Mouse (Mus musculus) layer of hippocampus, postnatal 25 days (tissue): ENCODE data around the gene Hscb. TPM values are rescaled to one million over a fixed set of nuclear protein-coding genes. Genes with fewer than 3 reads are reported as not detected.

Experiments
- DNase-seq, 2 experiments: peaks; one replicate each; pipeline ENCODE4 v3.0.0; 2022; ENCODE audit warnings: mixed read lengths in 2 of 2, low spot score in 1 of 2; ENCODE audit errors: extremely low spot score in 1 of 2
- total RNA-seq, 2 experiments: library from RNA; stranded (reverse); gene quantifications; 2 replicates each; pipeline ENCODE4 v1.2.3; 2021

The Hscb gene
- total RNA-seq, 2 experiments from 2014 or later, result 10.4 to 11.1 TPM

DNA sequence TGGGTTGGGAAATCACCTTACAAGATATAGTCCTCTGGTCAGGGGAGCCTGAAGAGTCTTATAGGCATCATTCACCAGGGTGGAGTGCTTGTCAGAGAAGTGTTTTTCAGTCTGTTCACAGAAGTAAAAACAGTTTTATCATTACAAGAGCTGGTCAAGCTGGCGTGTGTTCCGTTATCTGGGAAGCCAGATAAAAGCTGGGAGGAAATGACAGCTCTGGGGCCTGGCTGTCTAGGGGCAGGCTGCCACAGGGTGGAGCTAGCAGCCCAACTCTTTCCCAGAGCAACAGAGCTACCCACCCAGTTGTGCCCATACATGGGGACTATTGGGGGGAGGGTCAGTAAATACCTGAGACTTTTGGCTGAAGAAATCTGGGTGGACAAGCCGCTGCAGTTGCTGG lies 3.6 kb downstream of the Hscb start:
- DNase-seq, result peak; percentile 30 to 51

DNA sequence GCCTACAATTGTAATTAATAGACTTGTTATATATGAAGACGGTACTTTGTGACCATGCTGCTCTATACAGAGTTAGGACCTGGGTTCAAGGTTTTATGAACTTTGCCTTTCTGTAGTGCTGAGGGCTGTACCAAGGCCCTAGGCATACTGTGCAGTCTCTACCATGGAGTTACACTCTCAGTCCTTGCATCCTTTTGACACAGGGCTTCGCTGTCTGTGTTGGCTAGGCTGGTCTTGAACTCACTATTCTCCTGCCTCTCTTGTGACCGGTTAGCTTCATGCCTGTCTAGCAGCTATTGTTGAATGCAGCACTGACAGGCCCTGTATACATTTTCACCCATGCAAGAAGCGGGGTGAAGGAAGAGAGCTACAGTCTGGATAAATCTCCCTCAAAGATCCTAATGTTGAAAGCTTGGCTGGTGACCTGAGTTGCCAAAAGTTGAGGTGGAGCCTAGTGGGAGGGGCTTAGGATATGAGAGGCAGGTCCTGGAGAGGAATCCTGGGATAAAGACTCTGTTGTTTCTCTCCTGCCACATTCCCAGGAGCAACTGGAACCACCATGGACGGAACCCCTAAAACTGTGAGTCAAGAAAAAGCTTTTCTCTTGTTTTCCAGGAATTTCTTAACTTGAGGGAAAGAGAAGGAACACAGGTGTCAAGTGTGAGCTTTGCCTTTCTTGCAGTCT lies 8.4 kb downstream of the Hscb start:
- DNase-seq, result no peak

DNA sequence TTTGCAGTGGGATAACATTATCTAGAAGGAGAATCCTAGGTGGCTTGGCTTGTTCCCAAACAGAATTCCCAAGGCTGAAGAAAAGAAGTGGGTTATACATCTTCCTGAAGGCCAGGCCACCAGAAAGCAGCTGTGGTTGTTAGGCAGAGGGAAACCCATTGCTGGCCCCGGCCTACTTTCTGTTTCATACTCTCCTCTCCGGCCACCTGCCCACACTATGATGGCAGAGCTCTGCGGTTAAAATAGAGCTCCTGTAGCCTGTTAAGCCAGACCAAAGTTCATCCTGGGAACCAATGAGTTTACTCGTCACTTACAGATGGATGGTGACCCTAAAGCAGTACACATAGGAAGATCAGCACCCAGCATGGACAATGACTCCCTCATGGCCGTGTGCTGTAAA lies 12.0 kb downstream of the Hscb start:
- no peak for DNase-seq

DNA sequence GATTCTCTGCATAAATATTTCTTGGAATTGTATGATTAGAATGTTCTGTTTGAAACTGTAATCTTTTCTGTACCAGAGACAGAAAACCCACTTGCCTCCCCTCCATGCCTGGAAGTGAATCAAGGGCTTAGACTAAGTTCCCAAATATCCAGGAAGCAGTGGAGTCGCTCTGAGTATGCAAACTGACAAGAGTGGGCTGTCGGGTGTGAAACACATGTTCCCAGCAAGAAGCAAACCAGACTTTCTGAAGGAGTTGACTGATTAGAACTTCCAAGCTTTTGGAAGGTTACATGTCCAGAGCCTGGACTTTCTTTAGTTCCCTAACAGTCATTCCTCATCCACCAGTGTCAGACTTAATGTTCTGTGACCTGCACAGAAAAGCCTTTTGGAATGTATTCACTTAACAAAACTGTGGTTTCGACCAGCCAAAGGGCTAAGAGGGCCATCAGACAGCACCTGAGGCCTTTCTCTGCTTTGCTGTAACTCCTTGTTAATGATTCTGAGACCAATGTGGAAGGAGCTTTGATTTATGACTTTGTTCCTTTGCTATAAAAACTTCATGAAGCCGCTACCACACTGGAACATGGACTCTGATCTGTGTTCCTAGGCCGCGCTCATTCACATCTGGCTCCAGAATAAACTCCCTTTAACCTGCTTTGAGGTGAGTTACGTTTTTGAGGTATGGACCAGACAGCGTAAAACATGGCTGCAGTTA lies 12.6 kb downstream of the Hscb start:
- no peak for DNase-seq

DNA sequence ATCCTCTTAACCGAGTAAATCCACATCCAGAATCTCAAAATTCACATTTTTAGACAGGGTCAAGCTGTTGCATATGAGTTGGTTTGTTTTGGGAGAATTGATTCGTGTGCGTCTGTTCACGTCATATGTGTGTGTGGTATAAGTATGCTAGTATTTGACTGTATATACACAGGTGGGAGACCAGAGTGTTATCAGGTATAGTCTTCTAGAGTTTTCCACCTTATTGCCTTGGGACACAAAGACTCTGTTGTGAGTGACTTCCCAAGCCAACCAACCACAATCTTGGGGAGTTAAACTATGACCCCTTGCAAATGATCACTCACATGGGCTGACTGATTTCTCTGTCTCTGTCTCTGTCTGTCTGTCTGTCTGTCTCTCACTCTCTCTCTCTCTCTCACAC lies 15.2 kb downstream of the Hscb start:
- DNase-seq, result no peak

DNA sequence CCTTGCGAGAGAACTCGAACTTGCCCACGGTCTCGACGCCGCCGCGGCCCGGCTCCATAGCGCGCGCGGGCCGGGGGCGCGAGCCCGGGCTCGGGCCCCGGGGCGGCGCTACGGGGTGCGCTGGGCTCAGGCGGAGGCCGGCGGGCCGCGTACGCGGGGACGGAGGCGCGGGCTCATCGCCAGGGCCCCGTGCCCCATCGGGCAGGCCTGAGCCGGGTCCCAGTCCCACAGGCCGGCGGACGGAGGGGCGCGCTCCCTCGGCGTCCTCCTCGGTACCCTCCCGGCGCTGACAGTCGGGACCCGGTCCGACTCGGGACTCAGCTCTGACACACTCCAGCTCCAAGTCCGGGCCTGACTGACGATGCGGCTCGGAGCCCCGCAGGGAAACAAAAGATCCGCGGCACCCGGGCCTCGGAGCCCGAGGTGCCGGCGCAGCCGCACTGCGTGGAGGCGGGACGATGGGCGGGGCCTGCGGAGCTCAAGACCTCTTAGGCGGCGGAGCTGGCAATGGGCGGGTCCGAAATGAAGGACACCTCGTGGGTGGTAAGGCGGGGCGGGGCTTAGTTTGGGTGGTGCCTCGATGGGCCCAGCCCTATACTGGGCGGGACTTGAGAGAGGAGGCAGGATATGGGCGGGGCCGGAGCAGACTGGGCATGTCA lies 29.8 kb downstream of the Hscb start, which contains the start of gene Ulk1:
TSS of gene Ulk1 (minus strand) at position 431 of the 659 bp plus-strand sequence.
- peak; percentile 94 to 98 for DNase-seq

DNA sequence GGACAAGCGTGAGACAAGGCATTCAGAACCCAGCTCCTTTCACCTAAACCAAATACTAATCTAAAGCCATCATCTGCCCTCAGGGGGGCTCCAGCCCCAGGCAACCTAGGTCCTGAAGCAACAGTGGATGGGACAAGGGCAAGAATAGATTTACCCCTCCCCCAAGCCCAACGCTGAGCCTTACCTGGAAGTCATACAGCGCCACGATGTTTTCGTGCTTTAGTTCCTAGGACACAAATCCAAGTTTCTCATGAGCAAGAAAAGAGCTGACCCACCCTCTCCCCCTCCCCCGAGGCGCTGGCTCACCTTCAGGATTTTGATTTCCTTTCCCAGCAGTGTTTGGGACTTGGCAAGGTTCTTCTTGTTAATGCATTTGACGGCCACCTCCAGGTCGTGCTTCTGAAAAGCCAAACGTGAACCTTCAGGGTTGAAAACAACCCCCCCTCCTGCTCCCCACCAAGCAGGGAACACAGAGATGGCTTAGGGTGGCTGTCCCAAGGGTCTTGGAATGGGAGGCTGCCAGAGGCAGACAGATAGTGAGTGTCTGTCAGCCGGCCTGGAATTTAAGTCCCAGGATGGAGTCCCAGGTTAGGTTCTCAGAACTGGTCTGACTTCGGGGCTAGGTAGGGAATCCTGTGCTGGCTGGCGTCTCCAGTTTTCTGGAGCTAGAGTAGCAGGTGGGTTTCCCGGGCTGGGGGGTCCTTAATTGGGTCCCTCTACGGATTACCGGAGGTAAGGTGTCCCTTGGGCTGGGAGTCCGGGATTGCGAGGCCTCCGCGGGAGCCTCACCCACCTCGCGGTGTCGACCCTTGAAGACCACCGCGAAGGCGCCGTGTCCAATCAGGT lies 30.5 kb downstream of the Hscb start:
- peak in 1 of 2 experiments; percentile 20 for DNase-seq

DNA sequence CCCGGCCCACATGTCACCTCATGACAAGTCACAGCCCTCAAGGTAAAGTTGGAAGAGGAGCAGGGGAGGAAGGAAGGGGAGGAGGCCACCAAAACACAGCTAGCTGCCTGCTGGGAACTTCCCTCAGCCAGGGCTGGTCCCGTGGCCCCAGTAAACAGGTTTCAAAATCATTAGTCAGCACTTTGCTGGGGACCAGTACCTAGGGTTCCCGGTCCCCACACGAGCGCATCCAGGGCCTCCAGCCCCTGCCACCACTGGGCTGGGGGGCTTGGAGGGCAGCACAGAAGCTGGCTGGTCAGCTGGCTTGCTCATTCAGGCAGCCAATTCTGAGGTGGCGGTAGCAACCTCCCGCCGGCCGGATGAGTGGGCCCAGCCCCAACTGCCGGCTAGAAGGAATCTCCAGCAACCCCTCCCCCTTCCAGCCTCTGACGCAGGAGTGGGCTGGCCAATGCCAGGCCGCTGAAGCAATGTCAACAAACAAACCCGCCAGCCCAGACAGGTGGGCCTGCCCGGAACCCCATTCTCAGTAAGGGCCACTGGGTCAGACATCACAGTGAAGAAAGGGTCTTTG lies 31.4 kb downstream of the Hscb start:
- peak; percentile 50 to 68 for DNase-seq

DNA sequence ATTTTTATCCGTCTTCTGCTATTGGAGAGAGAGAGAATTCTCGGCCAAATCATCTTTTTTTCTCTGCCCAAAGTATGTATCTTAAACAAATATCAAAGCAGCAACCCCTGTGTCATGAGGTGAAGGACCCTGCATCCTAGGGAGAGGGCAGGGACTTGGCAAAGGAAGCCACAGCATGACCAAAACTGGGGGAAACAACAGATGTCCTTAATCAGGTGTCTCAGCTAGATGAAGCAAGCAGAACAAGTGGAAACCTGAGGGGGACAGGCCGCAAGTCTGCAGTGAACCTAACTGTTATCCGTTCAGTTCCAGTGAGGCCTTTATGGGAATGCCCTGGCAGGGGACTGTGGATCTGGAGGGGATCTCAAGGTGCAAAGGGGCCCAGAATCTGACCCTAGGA lies 32.1 kb downstream of the Hscb start:
- no peak for DNase-seq

DNA sequence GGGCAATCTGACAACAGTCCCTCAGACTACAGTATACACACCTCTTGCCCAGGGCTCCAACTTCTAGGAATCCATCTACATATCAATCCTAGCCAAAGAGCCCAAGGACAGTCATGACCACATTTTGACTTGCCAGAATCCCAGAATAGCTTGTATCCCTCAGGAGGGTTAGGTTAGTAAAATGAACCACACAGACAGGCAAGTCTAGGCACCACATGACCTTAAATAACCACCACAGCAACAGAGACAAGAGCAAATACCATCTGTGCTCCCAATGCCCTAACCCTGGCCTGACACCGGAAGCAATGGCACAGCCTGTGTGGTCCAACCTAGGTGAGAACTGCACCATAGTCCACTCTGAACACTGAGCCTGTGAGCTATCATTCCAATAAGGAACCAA lies 32.9 kb downstream of the Hscb start:
- DNase-seq, result no peak

DNA sequence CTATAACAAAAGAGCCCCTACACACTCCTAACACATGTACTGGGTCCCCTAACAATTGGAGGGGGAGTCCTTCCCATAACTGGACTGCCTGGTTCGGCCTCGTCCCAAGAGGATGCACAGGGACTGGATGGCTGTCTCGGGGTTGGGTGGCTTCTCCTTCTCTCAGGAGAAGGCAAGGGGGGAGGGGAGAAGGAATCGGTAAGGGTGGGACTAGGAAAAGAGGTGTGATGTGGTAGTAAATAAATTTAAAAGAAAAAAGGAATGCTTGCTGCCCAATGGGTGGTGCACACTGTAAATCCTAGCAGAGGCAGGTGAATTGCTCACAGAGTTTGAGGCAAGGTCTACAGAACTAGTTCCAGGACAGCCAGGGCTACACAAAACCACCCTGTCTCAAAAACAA lies 33.4 kb downstream of the Hscb start:
- no peak for DNase-seq

DNA sequence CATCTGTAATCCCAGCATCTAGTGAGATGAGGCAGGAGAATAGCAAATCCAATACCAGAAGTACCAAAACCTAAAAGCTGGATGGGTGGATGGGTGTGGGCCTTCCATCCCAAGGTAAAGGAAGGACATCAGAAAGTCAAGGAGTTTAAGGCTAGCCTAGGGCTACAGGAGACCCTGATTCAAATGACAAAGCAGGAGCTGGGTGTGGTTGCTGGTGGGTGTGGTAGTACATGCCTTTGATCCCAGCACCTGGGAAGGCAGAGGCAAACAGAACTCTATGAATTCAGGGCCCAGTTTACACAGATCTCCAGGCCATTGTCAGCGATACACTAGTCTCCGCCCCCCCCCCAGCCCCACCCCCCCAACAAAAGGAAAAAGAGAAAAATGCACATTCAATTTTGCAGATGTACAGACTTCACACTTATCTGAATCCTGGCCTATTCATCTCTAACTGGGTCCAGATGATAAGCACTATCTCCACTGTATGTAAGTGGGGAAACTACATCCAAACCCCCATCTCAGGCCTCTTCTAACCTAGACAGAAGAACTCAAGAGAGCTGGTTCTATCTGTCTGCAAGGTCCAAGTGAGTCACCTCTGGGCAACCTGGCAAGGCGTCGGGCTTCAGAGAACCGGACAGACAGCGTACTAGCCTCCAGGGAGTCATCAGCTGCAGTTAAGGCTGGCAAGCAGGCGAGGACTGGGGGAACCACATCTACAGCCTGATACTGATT lies 35.4 kb downstream of the Hscb start:
- no peak for DNase-seq

DNA sequence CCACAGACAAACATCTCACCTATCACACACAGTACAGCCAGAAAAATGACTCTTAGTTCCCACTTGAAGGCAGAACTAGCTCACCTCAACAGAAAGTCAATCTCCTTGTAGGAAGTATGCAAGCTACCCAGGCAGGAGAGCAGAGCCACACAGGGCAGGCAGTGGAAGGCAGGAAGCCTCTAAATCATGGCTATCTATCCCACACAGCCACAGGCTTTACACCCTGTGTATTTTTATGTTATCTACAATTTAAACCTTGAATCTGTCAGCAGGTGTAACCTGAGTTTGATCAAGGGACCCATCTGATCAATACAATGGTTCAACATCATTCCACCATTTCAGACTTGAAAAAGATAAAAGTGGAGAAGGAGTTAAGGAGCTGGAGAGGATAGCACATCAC lies 36.8 kb downstream of the Hscb start:
- DNase-seq, result no peak

DNA sequence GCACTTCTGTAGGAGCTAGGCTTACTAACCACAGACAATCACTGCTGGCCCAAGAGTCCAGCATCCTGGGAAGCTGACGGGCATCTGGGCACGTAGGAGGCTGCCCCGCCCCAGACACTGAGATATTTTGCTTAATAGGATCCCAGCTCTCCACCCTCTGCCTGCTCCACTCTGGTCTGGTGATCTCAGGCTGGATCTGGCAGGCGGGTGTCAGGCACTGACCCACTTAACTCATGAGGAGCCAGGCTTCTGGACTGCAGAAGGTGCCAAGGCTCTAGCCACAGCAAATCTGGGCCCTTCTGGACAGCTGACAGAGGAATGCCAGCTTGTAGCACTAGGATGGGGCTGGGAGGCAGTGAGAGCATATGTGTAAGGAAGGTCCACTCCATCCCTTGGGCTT lies 37.4 kb downstream of the Hscb start:
- DNase-seq, result no peak

DNA sequence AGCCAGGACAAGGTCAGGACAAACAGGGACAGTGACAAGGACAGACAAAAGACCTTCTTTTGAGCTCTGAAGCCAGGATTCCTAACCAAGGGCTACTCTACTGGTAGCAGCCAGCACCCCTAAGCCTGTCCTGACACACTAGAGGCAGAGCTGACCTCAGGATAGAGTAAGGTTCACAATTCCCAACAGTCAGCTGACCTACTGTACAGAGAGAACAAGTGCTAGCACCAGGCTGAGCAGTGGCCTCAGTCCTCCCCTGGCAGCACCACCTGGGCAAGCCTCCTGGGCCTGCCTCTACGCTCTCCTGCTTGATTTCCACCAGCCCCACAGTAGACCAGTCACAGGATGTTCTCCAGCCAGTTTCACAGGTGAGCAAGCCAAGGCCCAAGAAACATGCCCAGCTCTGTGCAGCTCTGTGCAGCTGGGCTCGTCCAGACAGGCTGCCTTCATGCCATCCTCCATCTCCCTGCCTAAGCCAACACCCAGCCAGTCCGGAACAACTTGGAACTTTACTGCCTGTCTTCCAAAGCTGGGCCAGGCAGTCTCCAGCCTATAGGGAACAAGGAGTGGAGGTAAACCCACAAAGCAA lies 38.4 kb downstream of the Hscb start:
- DNase-seq, result no peak

DNA sequence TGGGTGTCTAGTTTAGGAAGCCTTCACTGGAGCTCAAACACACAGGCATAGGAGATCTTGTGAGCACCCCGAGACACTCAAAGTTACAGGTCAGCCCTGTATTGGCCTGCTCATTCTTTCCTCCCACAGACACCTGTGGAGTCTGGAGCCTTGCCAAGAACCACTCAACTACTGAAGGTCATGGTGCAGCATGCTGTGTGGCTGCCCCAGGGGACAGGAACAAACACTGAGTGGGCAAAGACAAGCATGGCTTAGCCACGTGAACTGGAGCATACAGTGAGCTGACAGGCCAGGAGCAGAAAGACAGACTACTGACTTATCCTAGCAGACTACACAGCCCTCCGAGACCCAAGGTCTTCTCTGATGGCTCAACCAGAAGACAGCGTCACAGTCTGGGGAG lies 41.9 kb downstream of the Hscb start:
- DNase-seq, result no peak

DNA sequence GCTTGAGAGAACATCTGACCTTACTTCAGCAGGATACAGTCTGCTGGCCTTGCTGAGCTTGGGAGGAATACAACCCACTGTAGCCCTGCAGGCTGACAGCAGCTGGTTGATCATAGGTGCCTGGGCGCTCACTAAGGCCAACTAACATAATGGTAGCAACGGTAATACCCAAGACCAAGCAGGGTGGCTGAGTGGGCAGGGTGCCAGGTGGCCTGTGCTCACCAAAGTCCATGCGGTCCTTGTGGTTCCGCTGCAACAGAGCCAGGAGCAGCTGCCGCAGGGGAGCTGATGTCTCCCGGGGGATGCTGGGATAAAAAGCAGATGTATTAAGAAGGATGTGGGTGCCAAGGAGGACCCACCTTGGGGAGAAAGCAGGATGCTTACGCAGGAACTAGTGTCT lies 45.2 kb downstream of the Hscb start:
- DNase-seq, result no peak

DNA sequence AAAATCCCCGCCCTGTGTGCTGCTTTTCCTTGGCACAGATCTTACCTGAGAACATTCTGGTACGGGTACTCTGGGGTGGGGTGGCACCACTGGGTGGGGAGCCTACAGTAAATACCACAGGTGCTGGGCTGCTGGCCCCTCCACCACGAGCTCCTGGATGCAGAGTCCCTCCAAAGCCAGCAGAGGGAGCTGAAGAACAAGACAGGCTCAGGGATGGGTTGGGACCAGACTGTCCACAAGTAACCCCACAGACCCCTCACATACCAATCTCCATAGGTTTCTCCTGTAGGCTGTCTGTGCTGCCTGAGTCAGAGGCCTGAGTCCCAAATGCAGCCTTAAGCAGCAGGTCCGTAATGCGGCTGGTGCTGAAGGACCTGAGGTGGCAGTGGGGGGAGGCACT lies 50.9 kb downstream of the Hscb start:
- DNase-seq, result no peak

DNA sequence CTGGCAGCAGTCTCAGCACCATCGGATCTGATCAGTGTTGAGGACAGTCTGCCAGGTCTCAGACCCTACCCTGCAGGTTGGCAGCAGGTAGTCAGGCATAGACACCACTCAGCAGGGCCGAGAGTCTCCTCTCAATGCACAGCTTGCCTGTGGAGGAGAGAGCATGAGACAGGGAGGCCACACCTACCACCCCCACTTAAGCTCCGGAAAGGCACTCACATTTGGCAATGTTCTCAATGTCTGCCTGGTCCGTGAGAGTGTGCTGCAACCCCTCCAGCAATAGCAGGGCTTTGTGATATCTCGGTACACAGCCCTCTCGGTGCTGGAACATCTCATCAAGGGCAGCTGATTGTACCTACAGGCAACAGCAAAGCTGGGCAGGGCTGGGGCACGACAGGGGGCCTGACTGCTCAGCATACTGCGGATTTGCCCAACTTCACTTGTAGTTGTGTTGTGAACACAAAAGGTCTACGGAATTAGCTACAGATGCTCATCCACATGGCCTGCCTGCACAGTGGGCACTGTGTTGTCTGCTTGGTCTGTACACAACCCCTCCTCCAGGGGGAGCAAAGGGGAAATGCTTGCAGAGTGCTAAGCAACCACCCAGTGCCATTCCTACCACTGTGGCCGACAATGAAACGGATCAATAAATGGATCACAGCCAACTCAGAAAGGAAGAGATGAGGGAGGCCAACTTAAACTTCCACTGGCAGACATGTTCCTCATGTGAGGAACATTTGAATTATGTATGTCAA lies 53.3 kb downstream of the Hscb start:
- no peak for DNase-seq
